Mouse (Mus musculus) right cerebral cortex, adult 18-20 months (tissue): Measurements from ENCODE around the gene Actn4.

Experiments
- DNase-seq: peaks from one replicate; pipeline ENCODE4 v3.0.0; 2022; ENCODE audit warnings: mixed read lengths

Actn4 gene

DNA sequence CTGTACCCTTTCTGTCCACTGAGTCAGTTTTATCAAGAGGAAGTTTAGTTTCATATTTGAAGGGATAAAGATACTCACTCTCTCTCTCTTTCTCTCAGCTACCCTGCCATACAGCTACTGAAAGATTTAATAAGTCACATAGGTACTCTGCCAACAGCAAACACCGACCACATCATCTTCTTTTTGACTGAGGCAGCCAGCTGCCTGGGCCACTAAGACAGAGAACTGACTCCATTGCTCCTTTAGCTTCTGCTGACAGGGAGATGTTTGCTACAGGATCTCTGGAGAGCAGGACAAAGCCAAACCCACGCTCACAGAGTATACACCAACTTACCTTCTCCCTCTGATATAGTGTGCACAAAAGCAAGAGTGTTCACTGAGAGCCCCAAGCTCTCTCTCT is 12.8 kb downstream of the Actn4 start:
- DNase-seq: no peak

DNA sequence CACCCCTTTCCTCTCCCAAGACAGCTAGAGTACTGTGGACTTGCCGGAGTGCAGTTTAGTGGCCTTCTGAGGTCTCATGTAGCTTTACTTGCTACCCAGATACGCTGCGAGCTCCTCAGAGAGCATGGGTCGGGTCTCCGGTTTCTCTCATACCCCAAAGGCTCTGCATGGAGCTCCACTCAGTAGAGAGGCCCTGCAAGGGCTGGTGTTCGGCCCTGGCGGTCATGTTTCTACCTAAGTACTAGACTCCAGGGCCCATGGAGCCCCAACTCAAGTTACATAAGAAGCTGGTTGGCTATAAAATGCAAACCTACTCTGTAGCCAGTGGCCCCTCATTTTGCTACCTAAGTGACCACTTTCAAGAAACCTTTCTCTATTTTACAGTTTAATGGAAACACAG is 13.4 kb downstream of the Actn4 start:
- no peak for DNase-seq

DNA sequence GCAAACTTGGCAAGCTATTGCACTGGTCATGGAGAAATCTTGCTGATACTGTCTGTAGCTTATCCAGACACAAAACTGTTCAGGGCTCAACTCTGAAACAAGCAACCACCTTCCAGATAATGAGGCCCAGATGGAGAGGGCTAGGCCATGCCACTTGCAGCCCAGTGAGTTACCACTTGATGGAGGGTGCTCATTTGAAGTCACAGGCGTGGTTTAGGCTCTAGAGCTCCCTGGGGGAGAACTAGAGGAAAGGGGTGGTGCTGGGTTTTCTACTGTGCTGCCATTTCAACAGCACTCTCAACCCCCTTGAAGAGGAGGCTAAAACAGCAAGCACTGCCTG is 15.9 kb downstream of the Actn4 start:
- DNase-seq: no peak

DNA sequence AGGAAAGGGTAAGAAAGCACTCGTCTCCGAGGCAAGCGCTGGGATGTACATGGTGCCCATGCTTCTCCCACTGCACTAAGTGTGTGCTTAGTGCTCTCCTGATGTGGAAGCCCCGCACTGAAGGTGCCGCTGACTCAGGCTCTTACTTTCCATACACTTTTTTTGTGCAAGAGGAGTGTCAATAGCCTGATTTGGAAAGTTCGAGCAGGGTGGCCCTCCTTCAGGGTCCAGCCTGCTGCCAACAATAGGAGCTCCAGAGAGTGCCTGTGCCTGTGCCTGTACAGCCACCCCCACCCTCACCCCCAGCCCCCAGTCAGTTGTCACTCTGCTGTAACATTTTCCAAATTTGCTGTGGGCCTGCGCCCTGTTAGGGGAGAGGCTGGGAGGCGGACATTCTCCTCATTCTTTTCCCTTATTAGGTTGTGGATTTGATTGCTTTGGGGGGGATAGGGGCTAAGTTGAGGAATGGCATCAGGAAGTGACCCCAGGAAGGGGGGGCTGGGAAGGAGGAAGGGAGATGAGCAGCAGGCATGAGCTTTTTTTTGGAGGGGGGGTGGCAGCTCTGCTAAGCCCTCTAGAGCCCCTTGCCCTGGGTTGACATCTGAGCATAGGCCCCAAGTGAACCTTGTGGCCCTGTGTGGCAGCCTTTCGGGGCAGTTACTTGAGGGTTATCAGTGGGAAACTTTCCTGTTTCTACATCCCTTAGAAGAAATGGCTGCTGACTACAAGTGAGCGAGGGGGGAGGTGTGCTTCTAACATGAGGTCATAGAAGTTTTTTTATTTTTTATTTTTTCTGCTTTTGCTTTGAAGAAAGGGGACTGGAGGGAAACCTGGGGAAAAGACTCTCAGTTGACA is 16.5 kb downstream of the Actn4 start:
- DNase-seq: no peak

DNA sequence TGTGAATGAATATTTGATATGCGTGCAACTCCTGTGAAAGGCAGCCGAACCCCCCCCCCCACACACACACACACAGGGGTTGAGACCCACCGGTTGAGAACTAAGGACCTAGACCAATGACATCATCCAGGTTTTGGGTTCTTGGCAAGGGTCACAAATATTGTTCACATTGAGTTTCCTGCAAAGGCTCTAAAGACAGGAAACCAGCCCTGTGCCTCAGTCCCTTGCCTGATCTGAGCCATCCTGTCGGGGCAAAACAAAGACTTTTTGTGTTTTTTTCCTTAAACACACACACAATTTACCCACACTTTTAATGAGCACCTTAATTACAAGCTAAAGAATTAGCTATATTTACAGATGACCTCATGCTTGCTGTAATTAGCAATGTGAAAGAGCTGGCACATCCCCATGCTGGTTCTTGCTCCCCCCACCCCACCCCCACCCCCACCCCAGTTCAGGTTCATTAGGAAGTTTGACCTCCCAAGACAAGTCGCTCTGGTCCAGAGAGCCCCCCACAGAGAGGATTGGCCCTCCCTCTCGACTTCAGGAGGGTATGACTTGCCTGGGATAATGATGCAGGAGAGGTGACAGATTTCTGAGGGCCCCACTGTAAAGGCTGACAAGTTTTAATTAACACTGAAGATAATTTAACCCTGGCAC is 17.3 kb downstream of the Actn4 start:
- no peak for DNase-seq

DNA sequence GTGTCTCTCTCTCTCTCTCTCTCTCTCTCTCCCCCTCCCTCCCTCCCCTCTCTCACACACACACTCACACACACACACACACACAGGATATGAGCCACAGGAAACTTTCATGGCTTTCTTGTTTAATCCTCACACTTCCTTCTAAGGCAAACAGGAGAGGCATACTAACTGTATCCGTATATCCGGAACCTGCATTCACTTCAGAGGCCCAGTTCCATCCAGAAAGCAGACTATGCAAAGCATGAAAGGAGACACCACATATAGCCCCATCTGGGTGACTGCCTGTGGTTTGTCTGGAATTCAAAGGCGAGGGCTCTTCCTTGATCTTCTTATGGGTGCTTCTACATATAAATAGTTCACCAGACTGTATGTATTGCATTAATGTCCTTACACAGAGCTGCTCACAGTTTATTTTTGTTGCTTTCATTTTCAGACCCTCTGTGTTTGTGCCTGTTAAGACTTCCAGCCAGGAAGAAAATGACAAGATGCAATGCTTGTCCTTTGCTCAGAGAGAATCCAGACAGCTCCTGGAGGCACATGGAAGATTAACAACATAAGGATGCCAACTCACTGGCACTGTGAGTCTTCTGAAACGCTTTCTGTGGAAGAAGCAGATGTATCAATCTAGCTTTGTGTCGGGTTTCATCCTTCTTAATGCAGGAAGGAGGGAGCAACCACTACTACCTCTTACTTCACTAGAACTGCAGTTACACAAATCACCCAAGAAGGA is 18.5 kb downstream of the Actn4 start:
- DNase-seq: no peak

DNA sequence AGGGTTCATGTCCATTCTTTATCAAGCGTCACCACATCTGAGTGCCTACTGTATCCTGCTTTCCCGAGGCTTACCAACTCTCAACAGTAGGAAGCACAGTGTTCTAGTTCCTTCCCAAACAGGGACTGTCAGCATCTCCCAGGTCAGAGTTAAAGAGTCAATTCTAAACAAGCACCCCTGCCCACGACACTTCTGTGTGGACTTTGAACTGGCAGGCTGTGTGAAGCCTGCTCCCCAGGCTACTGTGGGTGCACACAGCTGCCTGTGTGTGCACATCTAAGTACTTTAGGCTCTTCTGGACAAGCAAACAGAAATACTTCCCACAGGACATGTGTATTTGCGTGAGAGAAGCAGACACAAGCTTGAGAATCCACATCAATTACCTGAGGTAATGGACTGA is 20.6 kb downstream of the Actn4 start:
- DNase-seq: no peak

DNA sequence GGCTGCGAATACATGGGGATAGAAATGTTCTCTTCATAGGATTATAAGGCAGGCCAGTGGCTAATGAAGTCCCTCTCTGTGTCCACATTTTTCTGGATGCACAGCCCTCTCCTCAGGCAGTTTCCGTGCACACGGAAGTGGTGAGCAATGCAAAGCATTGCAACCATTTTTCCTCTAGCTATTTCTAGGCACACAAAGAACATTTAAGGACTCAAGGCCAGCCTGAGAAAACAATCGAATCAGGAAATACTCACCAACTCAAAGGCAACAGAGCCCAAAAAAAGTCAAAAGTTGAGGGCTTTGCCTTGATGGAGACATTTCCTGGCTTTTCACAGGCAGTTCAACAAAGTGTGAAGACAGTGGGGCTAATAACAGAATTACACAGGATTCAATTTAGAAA is 21.0 kb downstream of the Actn4 start:
- DNase-seq: no peak

DNA sequence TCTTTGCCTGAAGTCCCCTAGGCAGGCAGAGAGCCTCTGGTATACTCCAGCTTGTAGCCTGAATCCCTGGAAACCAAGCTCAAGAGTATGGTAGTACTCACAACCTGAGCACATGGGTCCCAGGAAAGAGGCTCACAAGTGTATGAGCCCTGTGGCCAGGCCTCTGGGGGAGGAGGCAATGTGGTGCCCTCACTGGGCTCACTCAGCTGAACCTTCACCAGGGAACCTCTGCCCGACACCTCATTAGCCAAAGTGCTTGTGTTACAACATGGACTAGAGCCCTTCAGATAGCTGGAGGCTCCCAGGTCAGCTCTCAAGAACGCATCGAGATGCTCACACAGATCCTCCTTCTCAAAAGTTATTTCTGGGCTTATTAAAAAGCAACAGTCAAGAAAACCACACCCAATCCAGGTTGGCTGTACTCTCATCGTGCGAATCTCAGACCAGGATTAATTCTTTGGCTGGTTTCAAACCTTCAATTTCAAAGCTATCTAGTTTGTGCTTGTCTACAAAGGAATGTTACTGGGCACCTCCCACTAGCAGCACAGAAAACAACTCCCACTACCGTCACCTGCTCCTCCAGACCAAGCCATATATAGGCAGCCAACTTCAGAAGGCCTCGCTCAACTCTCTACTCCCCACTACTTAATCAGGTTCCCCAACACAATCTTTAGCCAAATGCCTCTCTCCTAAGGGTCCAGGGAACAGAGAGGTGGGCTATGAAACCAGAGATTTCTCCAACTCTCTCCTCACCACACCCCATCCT is 22.5 kb downstream of the Actn4 start:
- no peak for DNase-seq

DNA sequence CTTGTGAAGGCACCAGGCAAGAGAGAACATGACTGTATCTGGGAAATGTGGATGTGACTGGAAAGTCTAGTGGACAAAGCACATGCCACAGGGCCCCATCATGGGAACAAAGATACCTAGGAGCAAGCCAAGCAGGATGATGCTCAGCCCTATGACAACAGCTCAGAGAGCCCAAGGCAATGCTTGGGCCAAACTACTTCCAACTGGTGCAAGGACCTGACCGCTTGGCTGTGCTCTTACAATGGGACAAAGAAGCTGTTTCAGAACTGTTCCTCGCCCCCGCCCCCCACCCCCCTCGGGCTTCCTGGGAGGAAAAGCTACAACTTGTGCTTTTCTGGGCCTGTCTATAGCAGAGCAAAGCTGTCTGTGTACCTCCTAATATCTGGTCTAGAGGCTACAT is 23.5 kb downstream of the Actn4 start:
- DNase-seq: no peak

DNA sequence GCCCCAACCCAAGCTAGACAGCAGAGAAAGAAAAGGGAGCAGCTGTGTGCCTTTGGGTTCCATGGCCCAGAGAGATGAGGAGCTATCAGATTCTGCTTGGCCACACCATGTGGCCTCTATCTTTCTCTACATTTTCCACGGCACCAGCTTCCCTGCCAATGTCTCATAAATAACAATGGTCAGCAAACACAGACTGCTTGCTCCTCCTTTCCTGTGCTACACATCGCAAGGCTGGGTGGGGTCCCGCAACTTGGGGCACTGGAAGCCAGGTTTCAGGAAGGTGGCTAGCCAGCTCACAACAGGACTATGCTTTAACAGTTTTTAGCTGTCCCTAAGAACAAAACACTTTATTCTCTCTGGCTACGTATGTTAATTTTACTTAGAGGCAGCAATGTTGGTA is 25.4 kb downstream of the Actn4 start:
- DNase-seq: no peak

DNA sequence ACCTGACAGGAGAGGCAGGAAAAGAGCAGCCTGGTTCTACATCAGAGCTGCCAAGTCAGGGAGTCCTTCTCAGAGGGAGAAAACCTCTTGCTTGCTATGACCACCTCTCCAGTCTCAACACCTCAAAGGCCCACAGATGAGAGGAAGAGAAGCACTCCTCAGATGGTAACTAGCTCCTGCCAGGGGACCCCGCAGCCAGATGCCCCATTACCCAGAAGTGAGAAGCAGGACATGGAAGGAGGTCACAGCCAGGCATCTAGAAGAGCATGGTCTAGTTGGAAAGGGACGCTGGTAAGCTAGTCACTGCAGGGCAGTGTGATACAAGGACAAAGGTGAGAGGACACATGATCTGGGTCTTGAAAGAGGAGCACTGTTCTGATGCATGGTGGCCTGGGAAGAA is 28.3 kb downstream of the Actn4 start:
- no peak for DNase-seq

DNA sequence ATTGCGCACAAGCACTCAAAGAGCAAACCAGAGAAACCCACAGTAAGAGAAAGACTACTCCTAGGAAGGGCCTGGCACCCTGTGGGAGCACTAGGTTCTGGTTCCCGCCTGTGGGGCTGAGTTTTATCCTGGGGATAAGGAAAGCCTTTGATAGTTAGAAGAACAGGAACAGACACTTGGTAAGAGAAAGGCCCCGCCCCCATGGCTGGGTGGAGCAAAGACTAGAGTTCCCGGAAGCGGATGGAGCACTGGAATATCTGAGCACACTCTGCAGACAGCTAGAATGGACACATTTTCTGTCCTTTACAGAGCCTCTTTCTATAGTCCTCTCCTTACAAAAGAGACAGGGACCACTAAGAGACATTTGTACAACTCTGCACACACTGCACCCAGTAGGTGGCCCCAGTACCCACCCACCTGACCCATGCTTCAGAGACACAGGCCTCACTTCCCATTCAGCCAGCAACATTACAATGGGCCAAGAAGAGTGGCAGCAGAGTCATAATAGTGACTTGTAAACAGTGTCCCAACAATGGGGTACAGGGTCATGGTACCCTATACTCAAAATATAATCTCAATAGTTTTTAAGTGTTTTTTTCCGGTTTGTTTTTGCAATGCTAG is 29.6 kb downstream of the Actn4 start:
- no peak for DNase-seq

DNA sequence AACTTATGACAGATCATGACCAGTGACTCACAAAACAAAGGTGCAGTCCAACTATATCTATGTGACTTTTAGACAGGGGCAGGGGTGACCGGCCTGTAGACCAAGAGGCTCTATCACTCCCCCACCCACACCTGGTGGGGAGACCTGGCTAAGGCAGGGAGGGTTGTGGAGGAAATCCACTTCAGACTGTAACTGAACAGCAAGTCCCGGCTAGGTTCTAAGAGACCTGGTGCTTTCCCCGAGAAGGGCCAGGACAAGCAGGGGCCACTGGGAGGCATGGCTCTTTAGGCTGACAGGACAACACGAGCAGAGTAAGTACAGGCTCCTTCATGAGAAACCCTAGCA is 30.5 kb downstream of the Actn4 start:
- no peak for DNase-seq

DNA sequence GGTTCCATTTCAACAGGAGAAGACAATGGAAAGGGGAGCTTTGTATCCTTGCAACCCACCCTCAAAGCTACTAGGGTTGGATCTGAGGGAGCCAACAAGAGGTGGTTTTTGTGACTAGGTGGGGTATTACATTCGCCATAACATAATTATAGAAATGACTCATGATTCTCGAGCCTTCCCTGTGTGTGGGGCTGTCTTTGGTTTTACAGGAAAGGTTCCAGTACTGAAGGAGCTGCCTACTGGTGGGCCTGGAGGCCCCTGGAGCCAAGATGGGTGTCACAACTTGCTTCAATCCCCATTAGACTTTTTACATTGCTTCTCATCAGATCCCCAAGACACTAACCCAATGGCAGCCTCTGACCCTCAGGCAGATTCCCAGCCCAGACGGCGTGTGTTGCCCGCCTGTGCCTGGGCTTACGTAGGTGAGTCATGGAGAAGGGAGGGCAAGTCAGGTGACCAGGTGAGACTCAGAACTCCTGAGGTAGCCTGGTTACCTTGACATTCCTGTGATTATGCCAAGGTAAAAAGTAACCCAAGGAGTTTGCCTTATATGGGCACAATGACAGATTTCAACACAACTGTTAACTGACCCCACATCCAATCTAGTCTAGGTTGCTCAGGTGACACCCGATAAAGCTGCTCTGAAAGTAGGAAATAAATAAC is 31.0 kb downstream of the Actn4 start:
- no peak for DNase-seq

DNA sequence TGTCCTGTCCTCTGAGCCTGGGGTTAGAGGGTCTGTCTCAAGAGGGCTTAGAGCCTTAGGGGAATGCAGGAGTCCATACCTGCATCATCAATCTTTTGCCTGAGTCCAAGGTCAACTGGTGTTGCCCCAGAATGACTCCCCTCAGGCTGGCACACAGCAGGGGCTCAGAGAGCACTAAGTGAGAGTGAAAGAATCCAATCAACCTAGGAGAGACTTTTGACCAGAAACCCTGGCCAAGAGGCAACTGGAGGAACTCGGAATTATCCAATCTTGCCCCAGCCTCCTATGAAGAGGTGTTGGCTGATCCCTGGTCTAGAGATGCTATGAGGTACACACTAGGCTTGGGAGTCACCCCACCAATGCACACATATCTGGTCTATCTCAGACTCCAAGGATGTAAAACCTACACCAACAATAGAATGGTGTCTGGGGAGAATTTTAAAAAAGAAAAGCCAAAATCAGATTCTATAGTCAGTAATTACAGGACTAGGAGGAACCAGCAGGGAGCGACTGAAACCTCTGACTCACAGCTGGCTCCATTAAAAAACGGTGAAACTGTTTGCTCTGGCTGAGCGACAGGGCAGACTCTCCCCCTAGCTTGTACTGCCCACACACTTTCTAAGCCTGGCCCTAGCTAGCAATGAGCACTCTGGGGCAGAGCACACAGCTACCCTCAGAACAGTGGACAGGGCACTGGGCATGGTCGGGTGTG is 31.7 kb downstream of the Actn4 start:
- no peak for DNase-seq

DNA sequence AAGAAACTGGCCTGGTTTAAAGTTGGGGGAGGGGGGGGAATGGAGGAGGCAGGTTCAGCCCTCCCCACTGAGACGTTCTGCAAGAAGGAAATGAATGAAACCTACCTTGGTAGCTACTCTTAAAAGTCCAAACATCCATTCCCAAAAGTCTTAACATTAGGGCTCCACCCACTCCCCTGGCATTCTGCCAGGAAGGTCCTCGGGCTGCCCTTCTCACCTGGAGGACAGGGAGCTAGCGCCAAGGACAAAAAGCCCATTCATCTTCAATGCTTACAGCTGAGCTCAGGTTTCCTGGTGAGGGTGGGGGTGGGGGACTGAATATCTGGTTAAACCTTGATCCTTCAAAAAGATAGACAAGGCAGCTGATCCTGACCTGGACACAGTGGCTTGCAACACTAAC is 32.8 kb downstream of the Actn4 start:
- DNase-seq: no peak

DNA sequence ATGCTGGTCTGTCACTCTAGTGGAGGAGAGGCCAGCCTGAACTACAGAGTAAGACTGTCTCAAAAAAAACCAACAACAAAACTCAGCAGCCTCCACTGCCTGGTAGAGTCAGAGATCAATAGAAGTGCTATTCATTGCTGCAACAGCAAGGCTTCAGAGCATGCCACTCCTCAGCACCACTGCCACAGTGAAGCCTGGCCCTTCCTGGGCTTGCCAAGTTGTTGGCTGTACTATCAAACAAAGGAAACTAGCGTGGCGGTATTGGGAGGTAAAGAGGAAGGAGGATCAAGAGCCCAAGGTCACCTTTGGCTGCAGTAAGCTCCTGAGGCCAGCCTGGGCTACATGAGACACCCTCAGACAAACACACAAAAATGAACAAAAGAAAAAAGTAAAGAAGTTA is 36.0 kb downstream of the Actn4 start:
- DNase-seq: no peak

DNA sequence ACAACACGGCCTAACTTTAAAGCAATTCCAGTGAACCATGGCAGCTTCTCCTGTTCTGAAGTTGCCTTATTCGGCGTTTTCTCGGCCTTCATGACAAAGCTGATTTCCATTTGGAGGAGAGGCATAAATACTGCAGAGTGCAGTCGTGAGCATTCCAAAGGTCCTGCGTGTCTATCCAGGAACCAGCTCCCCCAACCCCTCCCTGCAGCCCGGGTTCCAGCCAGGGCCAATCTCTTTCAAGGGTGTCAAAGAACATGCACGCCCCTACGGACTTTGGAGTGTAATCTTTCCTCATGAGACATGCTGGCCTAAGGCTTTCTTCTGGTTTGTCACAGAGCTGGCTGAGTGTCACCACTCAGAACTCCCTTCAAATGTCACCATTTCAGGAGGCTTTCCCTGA is 36.8 kb downstream of the Actn4 start:
- no peak for DNase-seq

DNA sequence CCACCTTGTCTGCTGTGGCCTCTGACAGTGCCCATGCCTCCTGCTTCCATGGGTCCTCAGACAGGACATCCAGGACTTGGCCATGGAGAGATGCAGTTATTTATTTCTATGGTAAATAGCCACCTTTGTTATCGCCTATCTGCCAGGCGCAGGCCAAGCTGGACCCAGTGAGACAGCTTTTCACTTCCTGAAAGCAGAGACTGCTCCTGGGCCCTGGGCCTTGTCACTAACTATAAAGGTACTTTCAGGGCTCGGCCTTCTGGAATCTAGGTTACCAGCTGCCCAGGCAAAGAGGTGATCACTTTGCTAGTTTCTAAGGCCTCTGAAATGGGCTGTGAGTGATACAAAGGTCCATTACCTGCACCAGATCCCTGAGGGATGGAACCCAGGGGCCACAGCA is 37.3 kb downstream of the Actn4 start:
- DNase-seq: no peak

DNA sequence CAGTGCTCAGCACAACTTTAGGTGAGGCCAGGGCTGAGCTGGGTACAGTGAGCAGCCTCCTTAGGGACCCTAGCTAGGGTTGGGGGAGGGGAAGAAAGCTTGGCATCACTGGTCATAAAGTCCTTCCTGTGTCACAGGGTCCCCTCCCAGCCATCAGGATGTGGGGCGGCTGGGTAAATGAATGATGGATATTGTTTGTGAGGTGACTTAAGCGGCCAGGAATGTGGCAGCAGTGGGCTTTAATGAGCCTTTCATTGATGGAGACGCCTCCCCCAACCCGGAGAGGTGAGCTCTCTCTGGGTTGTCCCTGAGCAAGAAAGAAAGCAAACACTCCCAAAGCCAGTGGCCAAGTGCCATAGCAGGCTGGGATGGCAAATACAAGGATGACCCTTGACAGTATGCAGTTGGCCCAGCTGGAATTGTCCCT is 38.3 kb downstream of the Actn4 start:
- no peak for DNase-seq

DNA sequence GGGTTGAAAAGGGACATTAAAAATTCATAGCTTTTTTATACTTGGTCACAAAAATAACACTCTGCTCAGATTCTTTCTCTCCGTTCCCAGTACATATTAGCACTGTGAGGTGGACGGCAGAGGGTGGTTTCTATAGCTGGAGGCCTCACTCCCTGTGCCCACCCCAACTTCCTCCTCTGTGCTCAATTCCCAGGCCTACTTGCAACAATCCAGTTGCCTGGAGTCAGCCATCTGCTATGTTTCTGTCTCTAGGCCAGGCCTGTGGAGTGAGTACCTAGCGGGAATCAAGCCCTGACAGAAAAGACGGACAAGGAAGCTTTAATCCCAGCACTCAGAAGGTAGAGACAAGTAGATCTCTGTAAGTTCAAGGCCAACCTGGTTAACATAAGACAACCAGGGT is 39.5 kb downstream of the Actn4 start:
- DNase-seq: peak; percentile 82
